Mouse (Mus musculus): Measurements from ENCODE around the gene Cog7.

The Cog7 gene

GRCm38 (mm10) chr7:121899311-121899710 lies 82.2 kb downstream of the Cog7 start:
- peak in 1 of 2 experiments; percentile 17 for DNase-seq (ENCODE audit: low spot score in 2 of 2)

DNA sequence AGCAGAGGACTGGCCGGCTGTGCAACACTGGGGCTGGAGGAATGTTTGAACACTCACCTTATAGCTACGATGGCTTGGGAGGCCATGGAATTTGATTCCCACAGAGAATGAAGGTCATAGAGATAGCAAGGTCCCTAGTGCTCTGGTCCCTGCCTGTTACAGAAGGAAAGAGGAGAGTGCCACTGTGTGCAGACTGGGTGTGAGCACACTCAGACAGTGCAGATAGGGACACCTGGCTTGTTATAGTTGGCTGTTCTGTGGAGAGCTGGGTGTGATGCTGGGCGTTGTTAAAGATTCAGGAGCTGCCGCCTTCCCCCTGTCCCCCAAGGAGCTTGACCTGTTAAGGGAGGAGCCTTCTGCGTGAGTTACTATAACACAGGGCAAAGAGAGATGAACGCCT lies 84.8 kb downstream of the Cog7 start:
- no peak for DNase-seq (ENCODE audit: low spot score in 2 of 2)

- DNase-seq (ENCODE audit: low spot score in 2 of 2): no peak
Observed at GRCm38 (mm10) chr7:121890636-121891360, 90.7 kb downstream of the Cog7 start.

- no peak for DNase-seq (ENCODE audit: low spot score in 2 of 2)
Observed at GRCm38 (mm10) chr7:121880246-121880645, 101.3 kb downstream of the Cog7 start.

DNA sequence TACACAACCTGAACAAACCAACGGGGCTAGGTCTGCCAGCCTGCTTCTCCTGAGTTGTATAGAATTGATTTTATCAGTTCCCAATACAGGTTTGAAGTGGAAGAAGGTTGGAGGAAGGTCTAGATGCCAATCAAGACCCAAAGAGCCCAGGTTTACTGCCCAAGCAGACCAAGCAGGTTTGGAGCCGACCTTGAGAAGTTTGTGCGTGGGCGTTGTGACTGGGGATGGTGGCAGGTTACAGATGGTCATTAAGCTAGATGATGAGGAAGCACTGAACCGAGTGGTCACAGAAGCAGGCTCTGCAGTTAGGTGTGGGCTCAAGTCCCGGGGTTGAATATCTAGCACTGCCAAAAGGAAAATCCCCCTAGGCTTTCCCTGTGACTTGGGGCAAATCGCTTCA lies 106.7 kb downstream of the Cog7 start:
- DNase-seq (ENCODE audit: low spot score in 2 of 2): no peak

DNA sequence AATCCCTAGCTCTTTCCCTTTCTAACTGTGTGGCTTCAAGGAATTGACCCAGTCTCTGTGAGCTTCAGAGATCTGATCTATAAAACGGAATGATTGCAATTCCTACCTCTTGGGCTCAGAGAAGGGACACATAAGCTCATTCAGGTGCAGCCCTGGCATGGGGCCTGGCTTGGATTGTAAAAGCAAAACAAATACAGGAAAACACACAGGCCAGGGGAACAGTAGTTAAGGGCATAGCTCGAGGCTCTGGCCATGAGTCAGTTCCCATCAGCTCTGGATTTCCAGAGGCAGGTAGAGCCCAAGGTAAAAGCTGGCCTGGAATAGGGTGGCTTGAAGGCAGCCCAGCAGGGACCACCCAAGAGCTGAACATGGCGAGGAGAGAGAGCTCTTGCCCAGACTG lies 107.5 kb downstream of the Cog7 start:
- no peak for DNase-seq (ENCODE audit: low spot score in 2 of 2)

GRCm38 (mm10) chr7:121871631-121872030 lies 109.9 kb downstream of the Cog7 start:
- DNase-seq (ENCODE audit: low spot score in 2 of 2): no peak

DNA sequence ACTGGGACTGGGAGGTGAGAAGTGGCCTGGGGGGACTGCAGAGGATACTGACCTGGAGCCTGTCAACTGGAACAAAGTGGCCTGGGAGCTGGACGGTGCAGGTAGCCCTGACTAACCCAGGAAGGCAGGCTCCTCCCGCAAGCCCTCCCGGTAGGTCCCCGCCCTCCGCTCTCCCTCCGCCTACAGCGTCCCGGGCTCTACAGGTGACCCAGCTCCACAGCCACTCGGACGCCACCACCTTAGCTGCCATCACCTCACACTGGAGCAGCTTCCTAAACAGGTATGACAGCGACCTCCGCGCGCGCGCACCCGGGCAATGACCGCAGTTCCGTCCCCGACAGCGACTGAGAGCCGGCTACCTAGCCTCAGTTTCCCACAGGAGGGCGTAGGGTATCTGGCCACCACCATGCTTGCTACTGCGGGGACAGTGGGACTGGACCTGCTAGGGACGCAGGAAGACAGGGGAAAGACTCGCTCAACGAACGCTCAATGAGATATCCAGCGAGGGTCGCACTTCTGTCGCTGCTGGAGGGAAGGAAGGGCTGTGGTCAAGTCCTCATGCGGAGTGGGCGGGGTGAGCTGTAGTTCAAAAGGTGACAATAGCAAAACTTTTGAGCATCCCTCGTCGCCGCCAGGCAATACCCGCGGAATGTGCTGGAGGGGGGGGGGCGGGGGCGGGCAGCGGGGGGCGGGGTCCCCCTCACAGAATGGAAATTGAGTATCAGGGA lies 116.5 kb downstream of the Cog7 start, which contains the start of gene Scnn1b:
Gene Scnn1b, plus strand, starts transcription at position 181 of the 728 bp plus-strand sequence.
- no peak for DNase-seq (ENCODE audit: low spot score in 2 of 2)

DNA sequence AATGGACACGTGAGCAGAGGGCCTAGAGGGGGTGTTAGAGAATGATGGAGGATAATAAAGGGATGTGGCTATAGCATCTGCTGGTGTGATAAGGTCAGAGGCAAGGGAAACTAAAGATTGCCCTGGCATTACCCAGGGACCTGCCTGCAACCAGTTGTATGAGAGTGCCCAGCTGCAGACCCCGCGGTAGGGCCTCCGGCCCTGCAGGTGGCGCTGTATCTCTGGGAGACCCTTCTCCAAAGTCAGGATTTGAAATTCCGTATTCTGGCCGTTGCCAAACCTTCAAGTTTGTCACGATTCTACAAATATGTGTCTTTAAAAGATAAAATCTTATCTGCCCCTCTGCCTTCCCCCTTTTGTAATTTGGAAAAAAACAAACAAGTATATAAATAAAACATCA lies 122.6 kb downstream of the Cog7 start:
- DNase-seq (ENCODE audit: low spot score in 2 of 2): no peak

DNA sequence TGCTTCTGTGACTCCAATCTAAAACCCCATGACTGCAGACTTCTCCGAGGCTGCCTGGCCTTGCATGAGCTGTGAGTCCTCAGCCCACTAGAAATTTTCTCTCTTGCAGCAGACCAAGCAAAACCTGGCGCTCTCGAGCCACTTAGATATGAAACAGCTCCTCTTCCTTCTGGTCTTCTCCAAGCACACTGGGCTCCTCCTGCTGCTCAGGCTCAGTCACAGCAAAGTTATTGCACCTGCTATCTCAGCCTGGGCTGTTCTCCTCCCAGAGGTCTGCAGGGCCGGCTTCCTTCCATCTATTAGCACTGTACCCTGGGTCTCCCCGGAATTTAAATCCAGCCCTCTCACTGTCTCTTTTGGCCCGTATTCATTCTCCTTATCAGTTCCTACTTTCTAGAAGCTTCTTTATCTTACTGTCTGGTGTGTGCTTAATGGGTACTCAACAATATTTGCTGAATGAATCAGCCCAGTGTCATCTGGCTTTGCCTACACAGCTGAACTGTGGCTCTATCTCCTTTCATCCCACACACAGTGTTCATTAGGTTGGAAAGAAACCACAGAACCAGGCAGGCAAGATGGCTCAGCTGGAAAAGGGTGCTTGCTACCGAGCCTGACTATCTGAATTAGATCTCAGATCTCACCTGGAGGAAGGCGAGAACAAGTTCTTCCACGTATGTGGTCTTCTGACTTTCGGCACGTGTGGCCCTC lies 124.2 kb downstream of the Cog7 start:
- DNase-seq (ENCODE audit: low spot score in 2 of 2): no peak

GRCm38 (mm10) chr7:121848537-121849168 lies 132.9 kb downstream of the Cog7 start:
- no peak for DNase-seq (ENCODE audit: low spot score in 2 of 2)

- DNase-seq (ENCODE audit: low spot score in 2 of 2): no peak
Observed at GRCm38 (mm10) chr7:121845964-121846363, 135.5 kb downstream of the Cog7 start.

GRCm38 (mm10) chr7:121842234-121842633 lies 139.3 kb downstream of the Cog7 start:
- DNase-seq (ENCODE audit: low spot score in 2 of 2): no peak

GRCm38 (mm10) chr7:121840810-121841209 lies 140.7 kb downstream of the Cog7 start:
- DNase-seq (ENCODE audit: low spot score in 2 of 2): no peak

- no peak for DNase-seq (ENCODE audit: low spot score in 2 of 2)
Observed at GRCm38 (mm10) chr7:121836827-121837226, 144.7 kb downstream of the Cog7 start.

GRCm38 (mm10) chr7:121835392-121835791 lies 146.1 kb downstream of the Cog7 start:
- DNase-seq (ENCODE audit: low spot score in 2 of 2): no peak
